Mouse (Mus musculus) lung, postnatal 4 days (tissue): ENCODE measurements around the gene Eaf2.

ENCODE experiments used
- DNase-seq, 2 experiments: peaks; one replicate each; pipeline ENCODE4 v3.0.0; 2021

The Eaf2 gene

DNA sequence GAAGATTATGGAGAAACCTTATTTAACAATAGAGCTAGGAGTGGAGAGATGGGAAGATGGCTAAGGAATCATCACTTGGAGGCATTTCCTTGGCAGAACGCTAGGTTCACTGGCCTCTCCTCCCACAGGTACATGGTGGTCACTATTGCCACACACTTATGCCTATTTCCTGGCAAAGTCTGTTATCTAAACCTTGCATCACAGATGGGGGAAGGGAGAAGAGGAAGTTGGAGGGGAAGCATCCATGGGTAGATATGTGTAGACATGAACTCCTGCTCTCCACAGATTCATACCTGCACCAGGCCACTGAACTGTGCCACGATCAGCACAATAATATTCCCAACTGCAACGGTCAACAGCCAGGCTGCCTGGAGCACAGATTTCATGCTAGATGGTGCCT, 122.8 kb downstream of the Eaf2 start:
- no peak for DNase-seq

DNA sequence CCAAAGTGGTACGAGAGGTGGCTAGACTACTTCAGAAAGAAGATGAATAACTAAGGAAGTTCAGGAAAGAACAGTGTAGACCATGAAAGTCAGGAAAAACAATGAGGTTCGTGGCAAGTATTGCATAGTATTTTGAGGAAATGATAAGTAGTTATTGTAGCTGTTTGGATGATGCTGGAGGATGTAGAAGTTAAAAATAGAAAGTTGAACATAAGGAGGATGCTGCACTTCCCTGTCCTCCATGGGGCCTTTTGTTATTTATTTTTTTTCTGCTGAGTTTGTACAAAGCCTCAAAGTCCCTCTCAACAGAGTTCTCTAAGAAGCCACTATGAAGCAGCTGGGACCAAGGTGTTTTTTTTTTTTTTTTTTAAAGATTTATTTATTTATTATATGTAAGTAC, 127.0 kb downstream of the Eaf2 start:
- DNase-seq, result no peak

DNA sequence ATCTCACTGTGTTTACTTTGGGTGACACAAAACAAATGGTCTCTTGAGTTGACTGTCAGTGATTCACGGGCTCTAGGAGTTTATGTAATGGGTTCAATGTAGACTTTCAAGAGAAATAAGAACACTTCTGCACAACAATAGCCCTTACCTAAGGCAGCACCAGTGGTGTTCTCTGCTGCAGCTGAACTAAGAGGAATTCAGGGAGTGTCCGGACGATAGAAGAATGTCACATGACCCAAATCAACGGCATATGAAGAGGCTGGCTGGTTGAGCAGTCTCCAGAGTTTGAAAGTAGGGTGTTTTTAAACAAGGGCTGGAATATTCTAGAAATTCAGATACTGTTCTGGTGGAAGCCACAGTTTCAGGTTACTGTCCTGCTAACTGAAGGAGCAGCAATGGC, 127.7 kb downstream of the Eaf2 start:
- DNase-seq, result no peak

DNA sequence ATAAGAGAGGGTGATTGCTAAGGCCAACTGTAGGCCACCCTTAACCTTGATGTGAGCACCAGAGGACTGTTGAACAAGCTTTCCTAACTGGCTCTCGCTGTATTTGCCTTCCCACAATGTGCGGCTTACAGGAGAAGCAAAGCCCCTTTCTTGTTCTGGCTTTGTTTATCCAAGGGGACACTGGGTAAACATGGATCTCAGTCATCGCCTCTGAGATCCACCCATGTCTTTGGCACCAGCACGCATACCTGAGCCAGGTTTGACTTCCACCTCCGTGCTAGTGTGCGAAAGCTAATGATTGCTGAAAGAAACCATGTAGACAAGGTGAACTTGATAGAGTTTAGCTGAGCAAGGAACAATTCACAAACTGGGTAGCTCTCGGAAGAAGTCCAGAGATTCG, 131.2 kb downstream of the Eaf2 start:
- no peak for DNase-seq
